Mouse (Mus musculus) cerebellum, adult 2 months (tissue): ENCODE measurements around the gene Pebp1.

Source experiments
- CTCF ChIP-seq: fragments of 200-500 bp; IDR thresholded peaks from 2 replicates; pipeline ENCODE4 v1.5.1; 2011; ENCODE audit warnings: low read depth, mild to moderate bottlenecking, control low read depth, low read length, moderate library complexity, borderline replicate concordance; ENCODE audit not compliant: insufficient read depth
- POLR2A ChIP-seq: fragments of 200-500 bp; IDR thresholded peaks from 2 replicates; pipeline ENCODE4 v1.6.1; 2011; ENCODE audit warnings: low read length, control low read depth, borderline replicate concordance; ENCODE audit not compliant: insufficient read depth

GRCm38 (mm10) chr5:117314587-117315428, 27.4 kb upstream of the Pebp1 start:
- TF ChIP-seq CTCF = no peak
- no peak for TF ChIP-seq POLR2A
